In genomic region chr14:33083326-33083725, GRCm38 (mm10) we compare ENCODE assay signal across 19 mouse cellular contexts.
DNase-seq lines count a peak whose midpoint lies in the region; ATAC-seq and TF ChIP-seq lines count a peak whose summit lies in the region.
"Had no signal": no experiment of that assay in that cellular context is flagged by ENCODE, and none has a peak within 500 bp of the region (broad histone marks: within the 10 kb centered on the region; RNA-seq: fewer than 3 reads in every experiment).

No protein-coding gene starts in this region.

- H3K27ac ChIP-seq in kidney, embryonic 14.5 days (ENCODE audit: low read depth, low read length), result no peak overlapping the region
- H3K27ac ChIP-seq in layer of hippocampus, adult 2 months, result no peak overlapping the region
- H3K27ac ChIP-seq: embryonic facial prominence, embryonic 12.5 days; forebrain, embryonic 12.5 days; heart, adult 2 months; heart, embryonic 13.5 days; hindbrain, embryonic 12.5 days had no signal

- peak; percentile 76 for DNase-seq in kidney, adult 11 months
- DNase-seq in kidney, adult 8-10 months, result peak; percentile 71 to 74
- peak; percentile 27 for DNase-seq in kidney, postnatal 10 days
- peak; percentile 10 to 25 for DNase-seq in kidney, postnatal 4 days
- DNase-seq in layer of hippocampus, adult 2 months (ENCODE audit: low spot score in 2 of 2), result no peak
- DNase-seq: adrenal gland, postnatal 10 days; cerebellum, adult 11 months; cerebellum, adult 8-10 months; cerebellum, postnatal 25 days; gastrocnemius, postnatal 10 days; heart, adult 2 months; heart, postnatal 36 days had no signal

- no peaks in the 10 kb centered on the region for H3K9me3 ChIP-seq in kidney, embryonic 14.5 days (ENCODE audit: control insufficient read depth, low read length)
- H3K9me3 ChIP-seq: embryonic facial prominence, embryonic 12.5 days; forebrain, embryonic 12.5 days; heart, embryonic 13.5 days; hindbrain, embryonic 12.5 days had no signal

- no peak overlapping the region for H3K9ac ChIP-seq in kidney, embryonic 14.5 days (ENCODE audit: low read depth, low read length)
- H3K9ac ChIP-seq: embryonic facial prominence, embryonic 12.5 days; forebrain, embryonic 12.5 days; heart, embryonic 13.5 days; hindbrain, embryonic 12.5 days had no signal

- H3K4me3 ChIP-seq in kidney, embryonic 14.5 days (ENCODE audit: low read length), result no peak overlapping the region
- H3K4me3 ChIP-seq in layer of hippocampus, adult 2 months, result no peak overlapping the region
- H3K4me3 ChIP-seq: embryonic facial prominence, embryonic 12.5 days; forebrain, embryonic 12.5 days; heart, adult 2 months; heart, embryonic 13.5 days; hindbrain, embryonic 12.5 days had no signal

- no peaks in the 10 kb centered on the region for H3K27me3 ChIP-seq in kidney, embryonic 14.5 days (ENCODE audit: control insufficient read depth, insufficient read depth, low read length)
- H3K27me3 ChIP-seq: embryonic facial prominence, embryonic 12.5 days; heart, embryonic 13.5 days; hindbrain, embryonic 12.5 days had no signal

- TF ChIP-seq CTCF in layer of hippocampus, adult 2 months (conservative IDR thresholded peaks at IDR 0.05), result no peak

- H3K36me3 ChIP-seq in kidney, embryonic 14.5 days (ENCODE audit: control insufficient read depth, insufficient read depth, low read length), result no peaks in the 10 kb centered on the region
- H3K36me3 ChIP-seq: embryonic facial prominence, embryonic 12.5 days; forebrain, embryonic 12.5 days; heart, embryonic 13.5 days; hindbrain, embryonic 12.5 days had no signal

- 61% methylated on average over 8 of the region's 8 CpGs for WGBS in kidney, embryonic 14.5 days

- no peak overlapping the region for H3K4me2 ChIP-seq in kidney, embryonic 14.5 days (replicated peaks; ENCODE audit: low read depth, low read length)
- H3K4me2 ChIP-seq: embryonic facial prominence, embryonic 12.5 days; forebrain, embryonic 12.5 days; heart, embryonic 13.5 days; hindbrain, embryonic 12.5 days had no signal

- no peak for ATAC-seq in kidney, embryonic 14.5 days (ENCODE audit: low FRiP score, low TSS enrichment)
- ATAC-seq in erythroblast, adult 5-6 weeks (replicated peaks; ENCODE audit: low FRiP score, poor library complexity, severe bottlenecking), result no peak
- ATAC-seq: forebrain, embryonic 16.5 days had no signal

- no peaks in the 10 kb centered on the region for H3K4me1 ChIP-seq in kidney, embryonic 14.5 days (ENCODE audit: control insufficient read depth, insufficient read depth, low read length)
- H3K4me1 ChIP-seq: embryonic facial prominence, embryonic 12.5 days; forebrain, embryonic 12.5 days; heart, embryonic 13.5 days; hindbrain, embryonic 12.5 days had no signal

Comparison
In these comparisons a context has a peak if more than half of its experiments do, and no peak if none do; other contexts are left out.
1. DNase-seq: peak in kidney, adult 11 months (single experiment), kidney, adult 8-10 months (2 of 2), kidney, postnatal 10 days (single experiment) and kidney, postnatal 4 days (2 of 2); none in layer of hippocampus, adult 2 months (0 of 2).